Mouse (Mus musculus) CH12.LX (cell line): ENCODE data around the gene Efna3.

Source experiments
- CTCF ChIP-seq, 2 experiments: IDR thresholded peaks in 1 of 2; conservative IDR thresholded peaks in 1 of 2; 2 replicates each; pipeline ENCODE4 v1.5.1; 2011 to 2012; ENCODE audit warnings: low read depth in 2 of 2, low read length in 2 of 2, improper control_type of control experiment in 1 of 2, inconsistent platforms in 1 of 2, mild to moderate bottlenecking in 1 of 2, moderate library complexity in 1 of 2
- EP300 ChIP-seq: IDR thresholded peaks from 2 replicates; pipeline ENCODE4 v1.6.1; 2011; ENCODE audit warnings: low read length, improper control_type of control experiment
- ETS1 ChIP-seq: conservative IDR thresholded peaks from 2 replicates; pipeline ENCODE4 v1.6.1; 2012; ENCODE audit warnings: low read depth, mild to moderate bottlenecking, inconsistent platforms, low read length, improper control_type of control experiment, moderate library complexity
- MAX ChIP-seq: IDR thresholded peaks from 2 replicates; pipeline ENCODE4 v1.6.1; 2011; ENCODE audit warnings: low read length, improper control_type of control experiment
- MAZ ChIP-seq: IDR thresholded peaks from 2 replicates; pipeline ENCODE4 v1.6.1; 2012; ENCODE audit warnings: low read depth, mild to moderate bottlenecking, inconsistent platforms, low read length, improper control_type of control experiment, moderate library complexity
- MYC ChIP-seq: IDR thresholded peaks from 2 replicates; pipeline ENCODE4 v1.6.1; 2011; ENCODE audit warnings: low read depth, mild to moderate bottlenecking, improper control_type of control experiment, low read length
- NELFE ChIP-seq: IDR thresholded peaks from 2 replicates; pipeline ENCODE4 v1.6.1; 2011; ENCODE audit warnings: low read depth, low read length, improper control_type of control experiment
- ZKSCAN1 ChIP-seq: IDR thresholded peaks from 2 replicates; pipeline ENCODE4 v1.6.1; 2012; ENCODE audit warnings: low read depth, inconsistent platforms, low read length, improper control_type of control experiment, borderline replicate concordance

- TF ChIP-seq MYC (no peak), NELFE (no peak), MAZ (no peak), ZKSCAN1 (no peak), CTCF (conservative IDR thresholded peaks at IDR 0.05 in 1 of 2, IDR thresholded peaks at IDR 0.05 in 1 of 2; ENCODE audit: low read depth in 2 of 2, low read length in 2 of 2) (no peak), ETS1 (no peak), EP300 (no peak), MAX (no peak)
Observed at GRCm38 (mm10) chr3:89268916-89269315, 53.8 kb downstream of the Efna3 start.
